ENCODE assay signal across 8 mouse cellular contexts in the genomic region with DNA sequence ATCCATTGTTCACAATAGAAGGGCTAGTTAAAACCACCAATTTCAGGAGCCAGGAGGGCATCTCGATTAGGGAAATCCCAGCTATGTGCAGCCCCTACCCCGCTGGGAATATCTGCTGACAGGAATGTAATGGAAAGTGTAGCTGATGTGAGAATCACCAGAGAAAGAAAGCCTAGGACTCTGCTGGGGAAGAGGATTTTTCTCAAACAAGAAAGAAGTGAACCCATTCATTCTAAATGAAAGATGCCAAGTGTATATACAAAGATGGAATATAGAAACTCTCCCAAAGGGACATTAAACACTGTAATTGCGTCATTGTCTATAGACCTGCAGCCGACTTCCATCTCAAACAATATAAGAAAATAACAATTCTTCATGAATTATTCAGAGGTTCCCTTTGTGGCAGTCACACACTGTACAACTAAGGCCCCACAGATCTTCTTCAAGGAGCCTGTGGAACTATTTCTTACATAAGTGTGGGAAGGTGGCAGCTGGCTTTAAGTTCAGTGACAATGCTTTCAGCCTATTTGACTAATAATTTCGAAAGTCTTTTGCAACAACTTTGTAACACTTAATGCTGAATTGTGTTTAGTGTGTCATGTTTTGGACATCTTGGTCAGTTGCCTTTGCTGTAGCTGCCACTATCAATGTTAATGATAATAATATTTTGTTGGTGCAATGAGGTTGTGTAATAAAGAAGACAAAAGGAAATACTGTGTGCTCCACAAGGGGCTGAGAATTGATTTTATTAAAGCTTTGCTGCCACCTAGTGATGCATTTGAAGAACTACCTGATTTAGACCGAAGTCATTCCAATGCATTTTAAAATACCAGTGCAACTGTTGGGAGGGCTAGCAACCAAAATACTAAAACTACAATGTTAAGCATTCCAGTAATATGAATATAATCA.
DNase-seq lines count a peak whose midpoint lies in the region; ATAC-seq and TF ChIP-seq lines count a peak whose summit lies in the region.

No protein-coding gene starts in this region.

- H3K4me1 ChIP-seq in lung, adult 2 months (ENCODE audit: control insufficient read depth, insufficient read depth, low read length) = no peaks in the 10 kb centered on the region

- no peak overlapping the region for H3K4me3 ChIP-seq in lung, adult 2 months (replicated peaks; ENCODE audit: extremely low read depth, low read depth, low read length)

- peak; percentile 13; the same call in 1 of the 2 replicates for TF ChIP-seq CTCF in lung, adult 2 months (IDR thresholded peaks at IDR 0.05; ENCODE audit: insufficient read depth, low read length)

- peak; percentile 32 for DNase-seq in cerebellum, adult 8-10 months
- DNase-seq in lung, adult 2 months = no peak
- DNase-seq in lung, postnatal 4 days = no peak
- DNase-seq in retina, embryonic 14.5 days (ENCODE audit: low spot score) = peak; percentile 78
- DNase-seq in ovary, postnatal 14 days (ENCODE audit: low spot score) = no peak
- DNase-seq in urinary bladder, adult 2 months (ENCODE audit: low spot score) = no peak

- no peak for TF ChIP-seq POLR2A in lung, adult 2 months (IDR thresholded peaks at IDR 0.05; ENCODE audit: borderline replicate concordance, extremely low read depth, low read depth, low read length)

- no peak for ATAC-seq in cerebellum, adult (ENCODE audit: insufficient number of reproducible peaks, low FRiP score, low TSS enrichment)
- peak; percentile 82 for ATAC-seq in granulocyte monocyte progenitor cell, adult 5-6 weeks (replicated peaks; ENCODE audit: poor library complexity, severe bottlenecking)

- 42% methylated on average over 6 of the region's 6 CpGs for WGBS in lung, adult 2 months

Comparison
In these comparisons a context has a peak if more than half of its experiments do, and no peak if none do; other contexts are left out.
1. DNase-seq: peak in cerebellum, adult 8-10 months (single experiment) and retina, embryonic 14.5 days (single experiment); none in lung, adult 2 months (single experiment), lung, postnatal 4 days (0 of 2), ovary, postnatal 14 days (single experiment) and urinary bladder, adult 2 months (single experiment).